Mouse (Mus musculus): ENCODE data around the gene Ppard. TPM values are rescaled to one million over a fixed set of nuclear protein-coding genes. Genes with fewer than 3 reads are reported as not detected.

The Ppard gene
- polyA plus RNA-seq, 1 experiment = 27.1 TPM

- Histone ChIP-seq H3K4me3 (replicated peaks; ENCODE audit: insufficient read depth, low read depth, low read length) (no peak overlapping the region), H3K4me1 (ENCODE audit: control insufficient read depth, insufficient read depth, low read length) (peaks cover 36% of the 10 kb centered on the region), H3K27ac (ENCODE audit: insufficient read depth, low read length) (no peak overlapping the region), H3K27me3 (ENCODE audit: control insufficient read depth, insufficient read depth, low read length) (no peaks in the 10 kb centered on the region)
- no peak for DNase-seq
- TF ChIP-seq CTCF (IDR thresholded peaks at IDR 0.05; ENCODE audit: borderline replicate concordance, insufficient read depth, low read depth, low read length) (no peak), POLR2A (IDR thresholded peaks at IDR 0.05; ENCODE audit: borderline replicate concordance, insufficient read depth, low read length) (no peak)
- WGBS = 61% methylated on average over 7 of the region's 7 CpGs
These were observed 47.9 kb downstream of the Ppard start for GRCm38 (mm10) chr17:28280423-28280800.

- 40% methylated on average over 5 of the region's 5 CpGs for WGBS
- Histone ChIP-seq H3K4me1 (ENCODE audit: control insufficient read depth, insufficient read depth, low read length) (peaks cover 41% of the 10 kb centered on the region), H3K4me3 (replicated peaks; ENCODE audit: insufficient read depth, low read depth, low read length) (no peak overlapping the region), H3K27ac (ENCODE audit: insufficient read depth, low read length) (no peak overlapping the region), H3K27me3 (ENCODE audit: control insufficient read depth, insufficient read depth, low read length) (no peaks in the 10 kb centered on the region)
- DNase-seq = no peak
- no peak for TF ChIP-seq CTCF (IDR thresholded peaks at IDR 0.05; ENCODE audit: borderline replicate concordance, insufficient read depth, low read depth, low read length)
- TF ChIP-seq POLR2A (IDR thresholded peaks at IDR 0.05; ENCODE audit: borderline replicate concordance, insufficient read depth, low read length) = no peak
These were observed 48.4 kb downstream of the Ppard start for GRCm38 (mm10) chr17:28280831-28281377.

DNA sequence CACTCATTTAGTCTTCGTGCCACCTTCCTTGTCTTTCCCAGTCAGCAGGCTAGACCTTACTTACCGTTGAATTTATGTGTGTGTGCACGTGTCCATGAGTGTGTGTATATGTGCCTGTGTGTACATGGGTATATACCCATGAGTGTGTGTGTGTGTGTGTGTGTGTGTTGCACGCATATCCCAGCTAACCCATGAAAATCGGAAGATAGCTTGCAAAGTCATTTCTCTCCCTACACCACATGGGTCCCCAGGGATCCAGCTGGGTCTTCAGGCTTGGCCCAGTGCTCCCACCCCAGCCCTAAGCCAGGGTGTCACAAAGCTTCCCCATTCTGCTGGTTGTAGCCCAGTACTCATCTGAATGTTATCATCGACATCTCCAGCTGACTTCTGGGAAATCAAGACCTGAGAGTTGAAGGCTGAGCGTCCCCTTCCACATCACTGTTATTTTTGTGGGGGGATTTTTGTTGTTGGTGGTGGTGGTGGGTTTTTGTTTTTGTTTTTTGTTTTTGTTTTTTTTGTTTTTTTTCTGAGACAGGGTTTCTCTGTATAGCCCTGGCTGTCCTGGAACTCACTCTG lies 49.5 kb downstream of the Ppard start:
- WGBS = 90% methylated on average over 7 of the region's 7 CpGs
- DNase-seq = no peak
- no peak overlapping the region for H3K4me3 ChIP-seq (replicated peaks; ENCODE audit: insufficient read depth, low read depth, low read length)
- TF ChIP-seq CTCF (IDR thresholded peaks at IDR 0.05; ENCODE audit: borderline replicate concordance, insufficient read depth, low read depth, low read length) = no peak
- no peak for TF ChIP-seq POLR2A (IDR thresholded peaks at IDR 0.05; ENCODE audit: borderline replicate concordance, insufficient read depth, low read length)
- H3K27me3 ChIP-seq (ENCODE audit: control insufficient read depth, insufficient read depth, low read length) = no peaks in the 10 kb centered on the region
- peaks cover 44% of the 10 kb centered on the region for H3K4me1 ChIP-seq (ENCODE audit: control insufficient read depth, insufficient read depth, low read length)
- no peak overlapping the region for H3K27ac ChIP-seq (ENCODE audit: insufficient read depth, low read length)

DNA sequence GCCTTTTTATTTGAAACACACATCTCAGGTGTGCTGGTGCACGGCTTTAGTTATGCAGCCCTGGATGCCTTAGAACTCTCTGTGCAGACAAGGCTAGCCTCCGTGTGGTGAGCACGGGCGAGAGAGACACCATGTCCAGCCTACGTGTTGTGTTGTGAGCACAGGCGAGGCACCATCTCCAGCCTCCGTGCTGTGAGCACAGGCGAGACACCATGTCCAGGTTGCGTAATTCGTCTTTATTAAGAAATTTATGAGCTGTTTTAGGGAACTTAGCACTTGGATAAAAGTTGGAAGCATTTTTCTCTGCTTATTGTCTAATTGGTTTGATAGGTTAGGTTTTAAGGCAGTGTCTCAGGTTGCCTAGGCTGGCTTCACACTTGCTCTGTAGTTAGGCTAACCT lies 50.7 kb downstream of the Ppard start:
- H3K4me1 ChIP-seq (ENCODE audit: control insufficient read depth, insufficient read depth, low read length) = peaks cover 36% of the 10 kb centered on the region
- H3K27ac ChIP-seq (ENCODE audit: insufficient read depth, low read length) = no peak overlapping the region
- no peak overlapping the region for H3K4me3 ChIP-seq (replicated peaks; ENCODE audit: insufficient read depth, low read depth, low read length)
- DNase-seq = no peak
- WGBS = 95% methylated on average over 10 of the region's 10 CpGs
- H3K27me3 ChIP-seq (ENCODE audit: control insufficient read depth, insufficient read depth, low read length) = no peaks in the 10 kb centered on the region
- no peak for TF ChIP-seq CTCF (IDR thresholded peaks at IDR 0.05; ENCODE audit: borderline replicate concordance, insufficient read depth, low read depth, low read length)
- no peak for TF ChIP-seq POLR2A (IDR thresholded peaks at IDR 0.05; ENCODE audit: borderline replicate concordance, insufficient read depth, low read length)

DNA sequence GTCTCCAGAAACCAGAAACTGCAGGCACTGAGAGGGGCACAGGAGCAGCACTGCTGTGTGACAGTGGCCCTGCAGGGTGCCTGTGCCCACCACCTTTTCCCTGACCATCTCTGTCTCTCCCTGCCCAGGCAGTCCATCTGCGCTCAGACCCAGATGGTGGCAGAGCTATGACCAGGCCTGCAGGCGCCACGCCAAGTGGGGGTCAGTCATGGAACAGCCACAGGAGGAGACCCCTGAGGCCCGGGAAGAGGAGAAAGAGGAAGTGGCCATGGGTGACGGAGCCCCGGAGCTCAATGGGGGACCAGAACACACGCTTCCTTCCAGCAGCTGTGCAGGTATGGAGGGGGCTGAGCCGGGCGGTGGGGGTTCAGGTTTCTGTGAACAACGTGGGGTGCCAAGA lies 53.6 kb downstream of the Ppard start:
- Histone ChIP-seq H3K27ac (ENCODE audit: insufficient read depth, low read length) (peak overlapping the region; percentile 3; the same call in 1 of the 2 replicates), H3K4me3 (replicated peaks; ENCODE audit: insufficient read depth, low read depth, low read length) (no peak overlapping the region), H3K4me1 (ENCODE audit: control insufficient read depth, insufficient read depth, low read length) (peaks cover 17% of the 10 kb centered on the region), H3K27me3 (ENCODE audit: control insufficient read depth, insufficient read depth, low read length) (no peaks in the 10 kb centered on the region)
- TF ChIP-seq POLR2A (IDR thresholded peaks at IDR 0.05; ENCODE audit: borderline replicate concordance, insufficient read depth, low read length) (no peak), CTCF (IDR thresholded peaks at IDR 0.05; ENCODE audit: borderline replicate concordance, insufficient read depth, low read depth, low read length) (no peak)
- DNase-seq = no peak
- WGBS = 50% methylated on average over 10 of the region's 10 CpGs

DNA sequence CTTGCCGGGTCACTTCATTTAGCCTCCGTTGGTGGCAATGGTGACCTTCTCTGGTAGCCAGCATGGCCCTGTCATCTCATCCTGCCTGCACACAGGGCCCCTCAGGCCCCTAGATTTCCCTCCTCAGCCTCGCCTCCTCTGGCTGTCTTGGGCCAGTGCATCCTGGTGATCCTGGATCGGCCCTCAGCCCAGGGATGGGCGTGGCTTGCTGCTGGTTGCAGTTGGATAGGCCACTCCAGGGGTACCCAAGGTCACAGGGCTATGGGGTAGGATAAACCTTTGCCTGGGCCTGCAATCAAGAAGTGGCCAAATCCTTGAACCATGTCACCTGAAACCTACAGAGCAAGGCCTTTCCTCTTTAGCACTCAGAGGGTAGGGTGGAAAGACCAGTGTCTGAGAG lies 54.5 kb downstream of the Ppard start:
- Histone ChIP-seq H3K4me3 (replicated peaks; ENCODE audit: insufficient read depth, low read depth, low read length) (no peak overlapping the region), H3K27ac (ENCODE audit: insufficient read depth, low read length) (no peak overlapping the region), H3K4me1 (ENCODE audit: control insufficient read depth, insufficient read depth, low read length) (peaks cover 9% of the 10 kb centered on the region), H3K27me3 (ENCODE audit: control insufficient read depth, insufficient read depth, low read length) (no peaks in the 10 kb centered on the region)
- 84% methylated on average over 5 of the region's 5 CpGs for WGBS
- DNase-seq = no peak
- TF ChIP-seq POLR2A (IDR thresholded peaks at IDR 0.05; ENCODE audit: borderline replicate concordance, insufficient read depth, low read length) (no peak), CTCF (IDR thresholded peaks at IDR 0.05; ENCODE audit: borderline replicate concordance, insufficient read depth, low read depth, low read length) (no peak)

GRCm38 (mm10) chr17:28287578-28287977 lies 55.1 kb downstream of the Ppard start:
- 60% methylated on average over 8 of the region's 8 CpGs for WGBS
- no peaks in the 10 kb centered on the region for H3K27me3 ChIP-seq (ENCODE audit: control insufficient read depth, insufficient read depth, low read length)
- no peak overlapping the region for H3K27ac ChIP-seq (ENCODE audit: insufficient read depth, low read length)
- TF ChIP-seq CTCF (IDR thresholded peaks at IDR 0.05; ENCODE audit: borderline replicate concordance, insufficient read depth, low read depth, low read length) (no peak), POLR2A (IDR thresholded peaks at IDR 0.05; ENCODE audit: borderline replicate concordance, insufficient read depth, low read length) (no peak)
- no peak for DNase-seq
- H3K4me3 ChIP-seq (replicated peaks; ENCODE audit: insufficient read depth, low read depth, low read length) = no peak overlapping the region
- peaks cover 9% of the 10 kb centered on the region for H3K4me1 ChIP-seq (ENCODE audit: control insufficient read depth, insufficient read depth, low read length)

DNA sequence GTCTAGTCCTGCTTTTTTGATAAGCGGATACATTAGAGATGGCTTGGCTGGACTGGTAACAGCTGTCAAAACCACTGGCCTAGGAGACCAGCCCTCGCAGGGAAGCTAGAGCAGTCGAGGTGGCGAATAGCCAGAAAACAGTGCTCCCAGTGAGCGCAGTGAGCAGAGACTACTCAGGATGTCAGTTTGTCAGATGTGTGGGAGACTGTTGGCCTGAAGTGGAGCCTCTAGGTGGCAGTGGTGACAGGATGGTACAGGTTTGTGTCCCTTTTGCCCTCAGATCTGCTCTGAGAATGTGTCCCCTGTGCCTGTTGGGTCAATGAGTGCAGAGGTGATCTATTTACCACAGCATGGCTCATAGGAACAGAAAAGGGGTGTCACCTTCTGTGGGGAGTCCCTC lies 55.5 kb downstream of the Ppard start:
- no peak for DNase-seq
- Histone ChIP-seq H3K4me1 (ENCODE audit: control insufficient read depth, insufficient read depth, low read length) (peaks cover 9% of the 10 kb centered on the region), H3K27me3 (ENCODE audit: control insufficient read depth, insufficient read depth, low read length) (no peaks in the 10 kb centered on the region), H3K27ac (ENCODE audit: insufficient read depth, low read length) (no peak overlapping the region), H3K4me3 (replicated peaks; ENCODE audit: insufficient read depth, low read depth, low read length) (no peak overlapping the region)
- peak; percentile 35; the same call in 1 of the 2 replicates for TF ChIP-seq CTCF (IDR thresholded peaks at IDR 0.05; ENCODE audit: borderline replicate concordance, insufficient read depth, low read depth, low read length)
- TF ChIP-seq POLR2A (IDR thresholded peaks at IDR 0.05; ENCODE audit: borderline replicate concordance, insufficient read depth, low read length) = no peak
- WGBS = 49% methylated on average over 5 of the region's 5 CpGs
